Mouse (Mus musculus) ES-Bruce4 (cell line): ENCODE measurements around the gene Klhdc3.

Experiments
- CTCF ChIP-seq: IDR thresholded peaks from one replicate; pipeline ENCODE4 v1.8.1; 2011; ENCODE audit warnings: low read depth, low read length
- EP300 ChIP-seq: IDR thresholded peaks from 2 replicates; pipeline ENCODE4 v1.6.1; 2011; ENCODE audit warnings: low read depth, low read length; ENCODE audit not compliant: insufficient read depth
- POLR2A ChIP-seq: IDR thresholded peaks from one replicate; pipeline ENCODE4 v1.8.1; 2011; ENCODE audit warnings: low read length; ENCODE audit not compliant: insufficient read depth

DNA sequence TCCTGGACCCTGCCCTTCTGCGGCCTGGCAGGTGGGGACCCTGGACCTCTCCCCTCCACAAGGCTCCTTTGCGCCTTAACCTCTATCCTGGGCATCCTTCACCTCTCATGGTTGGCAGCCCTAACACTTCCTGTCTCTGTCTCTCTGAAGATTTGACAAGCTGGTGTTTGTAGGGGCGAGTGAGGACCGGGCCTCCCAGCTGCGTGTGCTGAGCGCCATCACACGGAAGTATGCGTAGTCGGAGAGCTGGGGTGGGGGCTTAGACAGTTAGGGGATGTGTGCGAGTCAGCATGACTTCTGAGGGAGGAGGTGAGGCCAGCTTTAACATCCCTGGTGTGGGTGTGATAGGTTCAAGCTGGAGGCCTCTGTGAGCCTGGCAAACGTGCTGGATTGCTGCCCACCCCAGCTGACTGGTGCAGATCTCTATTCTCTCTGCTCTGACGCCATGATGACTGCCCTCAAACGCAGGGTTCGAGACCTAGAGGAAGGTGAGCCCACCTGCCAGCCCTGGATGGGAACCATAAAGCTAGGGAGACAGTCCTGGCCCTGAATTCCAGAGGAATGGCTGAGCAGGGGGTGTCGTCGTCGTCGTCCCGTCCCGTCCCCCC lies 43.9 kb upstream of the Klhdc3 start:
- TF ChIP-seq POLR2A (no peak), CTCF (no peak), EP300 (no peak)
